Mouse (Mus musculus) forebrain, embryonic 13.5 days (tissue): Measurements from ENCODE around the gene Cpped1. TPM values are rescaled to one million over a fixed set of nuclear protein-coding genes. Genes with fewer than 3 reads are reported as not detected.

Source experiments
- ATAC-seq: fragments of 200-750 bp; cut with Nextera tagmentation; 2 replicates; pipeline ENCODE4 v1.8.0; 2017
- H3K27ac ChIP-seq: fragments of 300-500 bp; sonication (generic); 2 replicates; pipeline ENCODE4 v1.5.1; 2015; ENCODE audit warnings: inconsistent platforms, mild to moderate bottlenecking, moderate library complexity
- H3K27me3 ChIP-seq: fragments of 300-500 bp; sonication (generic); 2 replicates; pipeline ENCODE4 v1.6.1; 2015; ENCODE audit warnings: mild to moderate bottlenecking, inconsistent platforms
- H3K36me3 ChIP-seq: fragments of 300-500 bp; sonication (generic); 2 replicates; pipeline ENCODE4 v1.6.1; 2015; ENCODE audit warnings: mild to moderate bottlenecking, inconsistent platforms; ENCODE audit not compliant: poor library complexity, severe bottlenecking
- H3K4me1 ChIP-seq: fragments of 300-500 bp; sonication (generic); 2 replicates; pipeline ENCODE4 v1.6.1; 2015; ENCODE audit warnings: inconsistent platforms
- H3K4me2 ChIP-seq: fragments of 300-500 bp; sonication (generic); 2 replicates; pipeline ENCODE4 v1.6.1; 2015; ENCODE audit warnings: inconsistent platforms, mild to moderate bottlenecking, moderate library complexity
- H3K4me3 ChIP-seq: fragments of 300-500 bp; sonication (generic); 2 replicates; pipeline ENCODE4 v1.5.1; 2015; ENCODE audit warnings: mild to moderate bottlenecking, inconsistent platforms
- H3K9ac ChIP-seq: fragments of 300-500 bp; sonication (generic); 2 replicates; pipeline ENCODE4 v1.6.1; 2015; ENCODE audit warnings: mild to moderate bottlenecking, inconsistent platforms
- H3K9me3 ChIP-seq: fragments of 300-500 bp; sonication (generic); replicated peaks from 2 replicates; pipeline ENCODE4 v1.6.1; 2016; ENCODE audit warnings: inconsistent platforms
- WGBS: fragments of 180-500 bp; shearing (Covaris S2); methylation state at CpG from one replicate; pipeline ENCODE4 v1.1.7; 2015; 5-methylcytosine and 5-hydroxymethylcytosine counted together
- polyA plus RNA-seq: library from polyadenylated mRNA; unstranded; fragments of >200 nt; fragmentation: Nextera tagmentation; extraction: Ambion mirVana; gene quantifications from 2 replicates; pipeline ENCODE4 v1.2.1, GENCODE M21; 2015

The Cpped1 gene
- polyA plus RNA-seq, 1 experiment from 2014 or later: 11.9 TPM

DNA sequence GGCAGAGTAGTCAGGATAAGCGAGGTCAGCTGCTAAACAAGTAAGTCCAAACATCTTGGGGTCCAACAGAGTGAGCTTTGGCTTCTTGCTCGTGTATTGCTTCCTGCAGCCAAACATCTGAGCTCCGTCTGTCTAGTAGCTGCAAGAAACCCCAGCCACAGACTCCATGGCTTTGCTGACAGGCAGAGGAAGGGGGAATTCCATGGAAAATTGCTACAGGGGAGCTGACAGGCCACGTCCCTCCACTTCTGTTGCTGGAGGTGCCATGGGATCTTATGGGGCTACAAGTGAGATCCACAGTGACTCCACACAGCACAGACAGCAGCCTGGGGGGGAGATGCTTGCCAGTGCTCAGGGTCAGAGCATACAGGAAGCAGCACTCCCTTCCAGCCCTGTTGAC, 123.4 kb downstream of the Cpped1 start:
- H3K27me3 ChIP-seq: no peaks in the 10 kb centered on the region
- no peak overlapping the region for H3K9ac ChIP-seq
- WGBS: 87% methylated on average over 4 of the region's 4 CpGs
- no peaks in the 10 kb centered on the region for H3K36me3 ChIP-seq
- H3K4me1 ChIP-seq: no peaks in the 10 kb centered on the region
- H3K4me3 ChIP-seq: no peak overlapping the region
- ATAC-seq: no peak
- H3K9me3 ChIP-seq: no peaks in the 10 kb centered on the region
- H3K27ac ChIP-seq: no peak overlapping the region
- no peak overlapping the region for H3K4me2 ChIP-seq

GRCm38 (mm10) chr16:11784354-11784753, 124.9 kb downstream of the Cpped1 start:
- Histone ChIP-seq H3K27me3 (no peaks in the 10 kb centered on the region), H3K9ac (no peak overlapping the region), H3K4me3 (no peak overlapping the region), H3K27ac (no peak overlapping the region), H3K4me2 (no peak overlapping the region), H3K36me3 (no peaks in the 10 kb centered on the region), H3K9me3 (no peaks in the 10 kb centered on the region), H3K4me1 (no peaks in the 10 kb centered on the region)
- no peak for ATAC-seq
- 67% methylated on average over 4 of the region's 4 CpGs for WGBS

DNA sequence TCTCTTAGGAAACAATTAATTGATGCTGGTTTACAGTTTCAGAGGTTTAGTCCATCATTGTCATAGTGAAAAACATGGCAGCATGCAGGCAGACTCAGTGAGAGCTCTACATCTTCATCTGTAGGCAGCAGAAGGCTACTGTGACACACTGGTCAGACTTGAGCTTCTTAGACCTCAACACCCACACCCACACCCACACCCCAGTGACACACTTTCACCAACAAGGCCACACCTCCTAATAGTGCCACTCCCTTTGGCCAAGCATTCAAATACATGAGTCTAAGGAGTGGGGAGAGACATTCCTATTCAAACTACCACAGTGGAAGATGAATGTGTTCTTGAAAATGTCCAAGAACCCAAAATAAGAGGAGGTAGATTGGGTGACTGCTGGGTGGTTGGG, 125.9 kb downstream of the Cpped1 start:
- ATAC-seq: no peak
- Histone ChIP-seq H3K9ac (no peak overlapping the region), H3K4me2 (no peak overlapping the region)

GRCm38 (mm10) chr16:11782082-11782481, 127.2 kb downstream of the Cpped1 start:
- Histone ChIP-seq H3K4me1 (no peaks in the 10 kb centered on the region), H3K9ac (no peak overlapping the region), H3K27me3 (no peaks in the 10 kb centered on the region), H3K4me2 (no peak overlapping the region), H3K4me3 (no peak overlapping the region), H3K27ac (no peak overlapping the region), H3K36me3 (no peaks in the 10 kb centered on the region), H3K9me3 (no peaks in the 10 kb centered on the region)
- peak; percentile 69; the same call in 1 of the 2 replicates for ATAC-seq
- WGBS: 49% methylated on average over 2 of the region's 2 CpGs

More for the DNA sequence above, 125.9 kb downstream of the Cpped1 start:
- H3K4me1 ChIP-seq: no peaks in the 10 kb centered on the region
- H3K27ac ChIP-seq: no peak overlapping the region
- H3K36me3 ChIP-seq: no peaks in the 10 kb centered on the region
- H3K4me3 ChIP-seq: no peak overlapping the region
- no peaks in the 10 kb centered on the region for H3K27me3 ChIP-seq
- H3K9me3 ChIP-seq: no peaks in the 10 kb centered on the region

- no peak for ATAC-seq
- Histone ChIP-seq H3K4me3 (no peak overlapping the region), H3K27ac (no peak overlapping the region), H3K36me3 (no peaks in the 10 kb centered on the region), H3K9me3 (no peaks in the 10 kb centered on the region), H3K4me1 (0 out of 2 replicates have a peak, but pooled peaks cover 2% of the 10 kb centered on the region), H3K27me3 (no peaks in the 10 kb centered on the region), H3K4me2 (no peak overlapping the region), H3K9ac (no peak overlapping the region)
- WGBS: 88% methylated on average over 9 of the region's 9 CpGs
Observed at GRCm38 (mm10) chr16:11778715-11779460, 130.4 kb downstream of the Cpped1 start.

GRCm38 (mm10) chr16:11778191-11778590, 131.1 kb downstream of the Cpped1 start:
- no peaks in the 10 kb centered on the region for H3K36me3 ChIP-seq
- no peak overlapping the region for H3K4me2 ChIP-seq
- no peaks in the 10 kb centered on the region for H3K9me3 ChIP-seq
- no peak overlapping the region for H3K9ac ChIP-seq
- H3K4me1 ChIP-seq: 0 out of 2 replicates have a peak, but pooled peaks cover 2% of the 10 kb centered on the region
- 88% methylated on average over 5 of the region's 5 CpGs for WGBS
- H3K4me3 ChIP-seq: no peak overlapping the region
- no peaks in the 10 kb centered on the region for H3K27me3 ChIP-seq
- ATAC-seq: no peak
- H3K27ac ChIP-seq: no peak overlapping the region

DNA sequence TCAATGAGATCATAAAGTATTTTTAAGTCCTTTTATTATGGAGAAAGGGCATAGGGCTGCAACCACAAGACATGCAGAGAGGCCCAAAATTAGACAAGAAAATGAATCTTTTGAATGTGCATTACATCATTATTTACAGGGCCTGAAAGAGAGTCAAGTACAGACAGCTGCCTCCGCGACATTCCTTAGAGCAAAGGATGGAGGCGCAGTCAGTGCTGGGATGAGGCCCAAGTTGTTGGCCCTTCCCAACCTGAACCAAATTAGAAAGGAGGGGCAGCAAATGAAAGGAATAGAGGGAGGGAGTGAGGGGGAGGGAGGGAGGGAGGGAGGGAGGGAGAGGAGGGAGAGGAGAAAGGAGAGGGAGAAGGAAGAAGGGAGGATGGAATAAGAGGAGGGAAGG, 132.7 kb downstream of the Cpped1 start:
- H3K4me1 ChIP-seq: 0 out of 2 replicates have a peak, but pooled peaks cover 2% of the 10 kb centered on the region
- WGBS: 36% methylated on average over 3 of the region's 3 CpGs
- ATAC-seq: no peak

DNA sequence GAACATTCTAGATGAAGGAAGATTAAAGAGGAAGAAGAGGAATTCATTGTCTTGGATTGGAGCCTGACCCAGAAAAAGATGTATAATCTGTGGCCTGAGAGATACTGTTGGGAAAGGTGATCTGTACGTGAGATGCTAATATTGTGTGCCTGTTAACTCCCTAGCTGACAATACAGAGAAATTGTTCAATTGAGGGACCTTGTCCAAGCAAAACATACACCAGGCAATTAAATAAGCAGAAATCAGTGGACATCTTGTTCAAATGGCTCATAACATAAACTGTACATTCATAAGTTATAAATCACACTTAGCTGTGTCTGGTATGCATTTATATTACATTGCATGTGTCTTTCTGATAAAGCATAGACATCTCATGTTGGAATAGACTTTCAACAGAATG, 134.9 kb downstream of the Cpped1 start:
- Histone ChIP-seq H3K27me3 (no peaks in the 10 kb centered on the region), H3K4me1 (0 out of 2 replicates have a peak, but pooled peaks cover 2% of the 10 kb centered on the region), H3K4me2 (no peak overlapping the region), H3K36me3 (no peaks in the 10 kb centered on the region), H3K9me3 (peaks cover 5% of the 10 kb centered on the region; the same call in 1 of the 2 replicates), H3K9ac (no peak overlapping the region), H3K27ac (no peak overlapping the region), H3K4me3 (no peak overlapping the region)
- whole genome bisulfite sequencing: 81% methylated on average over 1 of the region's 1 CpGs
- no peak for ATAC-seq

More for the DNA sequence above, 132.7 kb downstream of the Cpped1 start:
- Histone ChIP-seq H3K27ac (no peak overlapping the region), H3K9ac (no peak overlapping the region), H3K4me2 (no peak overlapping the region), H3K36me3 (no peaks in the 10 kb centered on the region), H3K9me3 (no peaks in the 10 kb centered on the region), H3K27me3 (no peaks in the 10 kb centered on the region), H3K4me3 (no peak overlapping the region)

DNA sequence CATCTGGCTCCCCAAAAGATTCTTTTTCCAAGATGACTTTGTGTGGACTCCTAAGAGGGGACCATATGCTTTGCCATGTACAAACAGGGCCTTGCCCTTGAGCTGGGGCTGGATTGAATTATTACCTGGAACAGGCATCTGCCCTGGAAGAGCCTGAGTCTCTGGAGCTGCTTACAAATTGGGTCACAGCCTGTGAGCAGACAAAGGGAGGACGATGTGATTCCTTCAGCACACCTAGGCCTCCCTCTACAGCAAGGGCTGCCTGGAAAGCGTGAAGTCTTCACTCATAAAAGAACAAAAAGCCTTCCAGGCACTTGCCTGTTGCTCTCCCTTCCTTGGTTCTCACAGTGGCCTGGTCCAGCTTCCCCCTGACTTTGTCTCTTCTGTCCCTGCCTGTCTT, 136.9 kb downstream of the Cpped1 start:
- ATAC-seq: no peak
- Histone ChIP-seq H3K9ac (no peak overlapping the region), H3K27ac (no peak overlapping the region), H3K9me3 (peaks cover 5% of the 10 kb centered on the region; the same call in 1 of the 2 replicates), H3K4me1 (0 out of 2 replicates have a peak, but pooled peaks cover 2% of the 10 kb centered on the region), H3K36me3 (no peaks in the 10 kb centered on the region), H3K4me3 (no peak overlapping the region), H3K4me2 (no peak overlapping the region), H3K27me3 (no peaks in the 10 kb centered on the region)
- WGBS: 80% methylated on average over 2 of the region's 2 CpGs

GRCm38 (mm10) chr16:11757951-11758350, 151.3 kb downstream of the Cpped1 start:
- Histone ChIP-seq H3K4me1 (no peaks in the 10 kb centered on the region), H3K9ac (no peak overlapping the region), H3K4me2 (no peak overlapping the region), H3K27me3 (no peaks in the 10 kb centered on the region), H3K4me3 (no peak overlapping the region), H3K36me3 (0 out of 2 replicates have a peak, but pooled peaks cover 5% of the 10 kb centered on the region), H3K9me3 (no peaks in the 10 kb centered on the region), H3K27ac (no peak overlapping the region)
- WGBS: 88% methylated on average over 7 of the region's 7 CpGs
- ATAC-seq: no peak

- no peaks in the 10 kb centered on the region for H3K4me1 ChIP-seq
- H3K4me2 ChIP-seq: no peak overlapping the region
- H3K36me3 ChIP-seq: 0 out of 2 replicates have a peak, but pooled peaks cover 5% of the 10 kb centered on the region
- H3K4me3 ChIP-seq: no peak overlapping the region
- no peak overlapping the region for H3K27ac ChIP-seq
- no peak overlapping the region for H3K9ac ChIP-seq
- no peaks in the 10 kb centered on the region for H3K27me3 ChIP-seq
- WGBS: 90% methylated on average over 8 of the region's 8 CpGs
- H3K9me3 ChIP-seq: no peaks in the 10 kb centered on the region
- ATAC-seq: no peak
Observed at GRCm38 (mm10) chr16:11757471-11757870, 151.8 kb downstream of the Cpped1 start.

- Histone ChIP-seq H3K27ac (no peak overlapping the region), H3K27me3 (no peaks in the 10 kb centered on the region), H3K4me2 (no peak overlapping the region), H3K9ac (no peak overlapping the region), H3K4me1 (no peaks in the 10 kb centered on the region), H3K4me3 (no peak overlapping the region), H3K36me3 (0 out of 2 replicates have a peak, but pooled peaks cover 5% of the 10 kb centered on the region), H3K9me3 (no peaks in the 10 kb centered on the region)
- ATAC-seq: no peak
- WGBS: 45% methylated on average over 1 of the region's 1 CpGs
Observed at GRCm38 (mm10) chr16:11756598-11757245, 152.5 kb downstream of the Cpped1 start.
